Mouse (Mus musculus) spleen, adult 2 months (tissue): ENCODE results near the gene Srgap3. TPM values are rescaled to one million over a fixed set of nuclear protein-coding genes. Genes with fewer than 3 reads are reported as not detected.

Experiments used
- DNase-seq, 2 experiments: peaks; one replicate each; pipeline versions ENCODE4 v3.0.0 to v3.0.0-alpha.2; 2012 to 2021; ENCODE audit warnings: low spot score in 2 of 2, low read depth in 1 of 2
- H3K27ac ChIP-seq: fragments of 200-500 bp; 2 replicates; pipeline ENCODE4 v1.5.1; 2012; ENCODE audit warnings: low read length, inconsistent platforms; ENCODE audit not compliant: insufficient read depth
- H3K27me3 ChIP-seq: fragments of 200-500 bp; 2 replicates; pipeline ENCODE4 v1.6.1; 2012; ENCODE audit warnings: mild to moderate bottlenecking, moderate library complexity, low read length, inconsistent platforms; ENCODE audit not compliant: control insufficient read depth, insufficient read depth
- H3K36me3 ChIP-seq: fragments of 200-500 bp; 2 replicates; pipeline ENCODE4 v1.6.1; 2012; ENCODE audit warnings: mild to moderate bottlenecking, low read length, inconsistent platforms; ENCODE audit not compliant: control insufficient read depth, insufficient read depth
- H3K4me1 ChIP-seq: fragments of 200-500 bp; 2 replicates; pipeline ENCODE4 v1.6.1; 2011; ENCODE audit warnings: inconsistent platforms; ENCODE audit not compliant: control insufficient read depth, insufficient read depth, insufficient read length
- H3K4me3 ChIP-seq: fragments of 200-500 bp; 2 replicates; pipeline ENCODE4 v1.5.1; 2011; ENCODE audit warnings: mild to moderate bottlenecking, inconsistent platforms; ENCODE audit not compliant: insufficient read depth, insufficient read length; ENCODE audit errors: extremely low read depth
- CTCF ChIP-seq: fragments of 200-500 bp; IDR thresholded peaks from 2 replicates; pipeline ENCODE4 v1.5.1; 2011; ENCODE audit warnings: mild to moderate bottlenecking, inconsistent platforms; ENCODE audit not compliant: insufficient read depth, insufficient read length, insufficient replicate concordance; ENCODE audit errors: extremely low read depth
- POLR2A ChIP-seq: fragments of 200-500 bp; IDR thresholded peaks from 2 replicates; pipeline ENCODE4 v1.6.1; 2011; ENCODE audit warnings: low read depth, low read length, inconsistent platforms
- WGBS: fragments of 180-500 bp; shearing (Covaris S2); methylation state at CpG from one replicate; pipeline ENCODE4 v1.1.7; 2018; 5-methylcytosine and 5-hydroxymethylcytosine counted together
- polyA plus RNA-seq: library from polyadenylated mRNA; depleted of rRNA; stranded (reverse); fragments of >200 nt; gene quantifications from 2 replicates; pipeline ENCODE4 v1.2.3, GENCODE M21; 2012

Gene Srgap3
- polyA plus RNA-seq, 1 experiment: 2.7 TPM

DNA sequence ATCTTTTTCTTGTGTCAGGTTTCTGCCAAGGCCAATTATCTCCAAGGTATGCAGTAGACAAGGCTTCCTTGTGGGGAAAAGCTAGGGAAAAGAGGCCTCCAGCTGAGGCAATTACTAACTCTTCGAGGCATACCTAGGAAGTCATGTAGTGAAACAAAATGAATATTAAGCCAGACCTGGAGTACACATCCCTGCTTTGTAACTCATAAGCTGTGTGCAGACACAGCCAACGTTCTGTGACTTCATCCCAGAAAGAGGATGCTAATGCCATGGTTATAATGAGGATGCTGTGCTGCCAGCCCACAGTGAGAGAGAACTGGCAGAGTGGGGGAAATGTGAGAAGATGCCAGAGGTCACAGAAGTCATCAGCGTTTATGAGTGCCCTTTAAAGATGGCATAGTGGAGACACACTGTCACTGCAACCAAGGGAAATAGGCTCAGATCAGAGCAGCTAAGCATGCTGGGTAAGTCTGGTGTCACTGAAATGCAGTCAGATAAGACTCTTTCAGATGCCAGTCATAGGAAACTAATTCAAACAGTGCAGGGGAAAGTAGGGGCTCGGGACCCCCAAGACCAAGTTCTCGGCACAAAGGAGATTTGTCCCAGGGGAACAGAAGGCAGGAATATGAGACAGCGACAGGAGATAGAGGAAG lies 24.2 kb upstream of the Srgap3 start:
- H3K4me3 ChIP-seq: no peak overlapping the region
- TF ChIP-seq CTCF (no peak), POLR2A (no peak)
- no peaks in the 10 kb centered on the region for H3K36me3 ChIP-seq
- WGBS: 77% methylated on average over 6 of the region's 6 CpGs
- no peaks in the 10 kb centered on the region; the same call in 1 of the 2 replicates for H3K27me3 ChIP-seq
- DNase-seq: no peak
- no peak overlapping the region for H3K27ac ChIP-seq
- H3K4me1 ChIP-seq: no peaks in the 10 kb centered on the region

DNA sequence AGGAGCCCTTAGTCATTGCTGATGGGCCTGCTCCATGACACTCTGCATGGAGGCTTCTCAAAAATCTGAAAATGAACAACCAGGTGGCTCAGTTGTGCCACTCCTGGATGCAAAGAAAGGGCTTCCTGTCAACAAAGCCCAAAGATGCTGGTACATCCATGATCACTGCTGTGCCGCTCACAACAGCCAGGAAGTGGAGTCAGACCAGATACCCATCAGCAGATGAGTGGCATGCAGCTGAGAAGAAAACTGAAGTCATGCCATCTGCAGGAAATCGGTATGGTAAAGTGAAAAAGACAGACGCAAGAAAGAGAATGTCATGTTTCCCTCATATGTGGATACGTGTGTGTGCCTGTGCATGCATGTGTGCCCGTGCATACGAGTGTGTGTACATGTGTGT lies 20.3 kb upstream of the Srgap3 start:
- Histone ChIP-seq H3K4me3 (no peak overlapping the region), H3K36me3 (no peaks in the 10 kb centered on the region), H3K4me1 (no peaks in the 10 kb centered on the region), H3K27ac (no peak overlapping the region), H3K27me3 (no peaks in the 10 kb centered on the region; the same call in 1 of the 2 replicates)
- TF ChIP-seq POLR2A (no peak), CTCF (no peak)
- no peak for DNase-seq
- 52% methylated on average over 6 of the region's 6 CpGs for WGBS

GRCm38 (mm10) chr6:112958360-112958759 lies 11.3 kb upstream of the Srgap3 start:
- H3K4me1 ChIP-seq: no peaks in the 10 kb centered on the region
- 86% methylated on average over 6 of the region's 6 CpGs for WGBS

GRCm38 (mm10) chr6:112957583-112958280 lies 10.7 kb upstream of the Srgap3 start:
- H3K4me1 ChIP-seq: no peaks in the 10 kb centered on the region
- 85% methylated on average over 11 of the region's 11 CpGs for WGBS
- H3K4me3 ChIP-seq: no peak overlapping the region
- H3K27me3 ChIP-seq: no peaks in the 10 kb centered on the region
- H3K27ac ChIP-seq: no peak overlapping the region
- no peak for DNase-seq
- H3K36me3 ChIP-seq: no peaks in the 10 kb centered on the region
- no peak for TF ChIP-seq CTCF
- no peak for TF ChIP-seq POLR2A

More at GRCm38 (mm10) chr6:112958360-112958759, 11.3 kb upstream of the Srgap3 start:
- Histone ChIP-seq H3K27ac (no peak overlapping the region), H3K27me3 (no peaks in the 10 kb centered on the region), H3K4me3 (no peak overlapping the region), H3K36me3 (no peaks in the 10 kb centered on the region)
- DNase-seq: no peak
- no peak for TF ChIP-seq CTCF
- no peak for TF ChIP-seq POLR2A

DNA sequence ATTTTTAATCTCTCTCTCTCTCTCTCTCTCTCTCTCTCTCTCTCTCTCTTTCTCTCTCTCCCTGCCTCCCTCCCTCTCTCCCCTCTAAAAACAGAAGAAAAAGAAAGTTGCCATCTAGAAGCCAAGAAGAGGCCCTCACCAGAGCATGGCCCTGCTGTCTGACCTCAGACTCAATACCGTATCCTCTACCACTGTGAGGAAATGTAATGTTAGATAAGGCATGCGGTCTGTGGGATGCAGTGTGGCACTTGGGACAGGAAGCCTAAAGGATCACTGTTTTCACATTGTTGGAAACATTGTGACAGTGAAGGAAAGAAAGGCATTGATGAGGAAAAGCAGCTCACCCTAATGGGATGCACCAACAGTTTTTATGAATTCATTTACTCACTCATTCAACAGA lies 8.7 kb upstream of the Srgap3 start:
- no peak overlapping the region for H3K27ac ChIP-seq
- DNase-seq: no peak
- no peaks in the 10 kb centered on the region for H3K4me1 ChIP-seq
- no peak for TF ChIP-seq POLR2A
- no peak for TF ChIP-seq CTCF
- 34% methylated on average over 2 of the region's 2 CpGs for WGBS
- H3K4me3 ChIP-seq: no peak overlapping the region
- no peaks in the 10 kb centered on the region for H3K27me3 ChIP-seq
- H3K36me3 ChIP-seq: no peaks in the 10 kb centered on the region

GRCm38 (mm10) chr6:112953905-112954304 lies 6.8 kb upstream of the Srgap3 start:
- H3K36me3 ChIP-seq: no peaks in the 10 kb centered on the region
- H3K4me3 ChIP-seq: no peak overlapping the region
- TF ChIP-seq CTCF: no peak
- TF ChIP-seq POLR2A: no peak
- no peak overlapping the region for H3K27ac ChIP-seq
- no peaks in the 10 kb centered on the region for H3K4me1 ChIP-seq
- DNase-seq: no peak
- no peaks in the 10 kb centered on the region for H3K27me3 ChIP-seq
- WGBS: 14% methylated on average over 7 of the region's 7 CpGs

DNA sequence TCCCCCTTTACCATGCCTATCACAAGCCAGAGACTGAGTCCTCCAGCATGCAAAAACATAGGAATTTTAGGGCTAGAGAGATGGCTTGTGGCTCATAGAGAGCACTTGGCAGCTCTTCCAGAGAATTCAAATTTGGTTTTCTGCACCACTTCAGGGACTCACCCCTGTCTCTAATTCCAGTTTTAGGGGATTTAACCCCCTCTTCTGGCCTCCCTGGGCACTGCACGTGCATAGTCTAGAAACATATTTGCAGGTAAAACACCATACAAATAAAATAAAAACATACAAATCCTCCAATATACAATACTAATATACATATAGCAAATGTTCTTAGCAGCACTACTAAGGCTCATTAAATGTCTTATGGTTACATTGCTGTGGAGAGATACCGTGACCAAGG lies 4.2 kb upstream of the Srgap3 start:
- H3K4me3 ChIP-seq: no peak overlapping the region
- no peak for DNase-seq
- no peaks in the 10 kb centered on the region for H3K27me3 ChIP-seq
- H3K27ac ChIP-seq: no peak overlapping the region
- TF ChIP-seq POLR2A (no peak), CTCF (no peak)
- 95% methylated on average over 2 of the region's 2 CpGs for WGBS
- H3K36me3 ChIP-seq: no peaks in the 10 kb centered on the region
- H3K4me1 ChIP-seq: peaks cover 3% of the 10 kb centered on the region; the same call in 1 of the 2 replicates
